Mouse (Mus musculus) neutrophil, adult 83 days (primary cell): Measurements from ENCODE around the gene Ccdc180. TPM values are rescaled to one million over a fixed set of nuclear protein-coding genes. Genes with fewer than 3 reads are reported as not detected.

Source experiments
- total RNA-seq, 2 experiments: library from RNA; stranded (reverse); gene quantifications; one replicate each; pipeline ENCODE4 v1.2.4; 2023

Ccdc180 gene
- 1 to 10 TPM; 1.6 TPM for total RNA-seq

DNA sequence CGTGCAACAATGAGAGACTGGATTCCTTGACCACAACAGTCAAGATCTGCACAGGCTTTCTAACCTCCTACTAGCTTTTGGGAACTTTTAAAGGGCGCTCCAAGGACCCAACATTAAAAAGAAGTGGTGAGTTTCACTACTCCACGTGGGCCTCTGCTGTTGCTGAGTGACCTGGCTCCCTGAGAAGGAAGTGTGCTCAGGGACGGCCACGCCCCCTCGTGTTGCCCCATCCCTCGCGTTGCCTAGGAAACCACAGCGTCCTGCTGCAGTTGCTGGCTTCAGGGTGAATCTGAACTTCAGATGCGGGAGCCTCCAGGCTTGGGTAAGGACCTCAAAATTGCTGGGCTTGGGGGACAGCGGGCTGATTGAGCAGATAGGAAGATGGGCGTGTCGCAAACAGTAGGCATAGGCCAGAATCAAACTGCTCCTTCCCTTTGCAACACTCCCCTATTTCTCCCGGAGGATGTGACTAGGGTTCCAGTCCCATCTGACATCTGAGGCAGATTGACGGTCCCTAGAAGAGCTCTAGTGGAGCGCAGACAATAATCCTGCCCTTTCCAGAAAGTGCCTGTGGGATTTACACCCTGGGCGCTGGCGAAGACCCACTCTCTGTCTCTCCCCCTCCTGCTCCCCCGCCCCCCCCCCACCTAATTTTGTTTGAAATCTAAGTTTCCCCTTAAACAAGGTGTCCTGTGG lies at the start of gene Ccdc180:
Gene Ccdc180 (plus strand): TSS at position 238 of the 696 bp plus-strand sequence.

GRCm38 (mm10) chr4:45848109-45848824 lies 41.8 kb upstream of the Ccdc180 start, which contains the start of gene Stra6l:
Stra6l (plus strand) TSS chr4:45848664.

GRCm38 (mm10) chr4:45964771-45965439 lies 74.8 kb downstream of the Ccdc180 start, which contains the start of gene Tdrd7:
Tdrd7 (plus strand) TSS chr4:45965334.

Other genes starting within 250 kb of the Ccdc180 start
- gene Aldh1b1, start 91.3 kb upstream of the Ccdc180 start, total RNA-seq: 1 to 10 TPM; 7.3 to 7.5 TPM
- not detected for gene Igfbpl1, start 63.4 kb upstream of the Ccdc180 start, total RNA-seq
- under 1 TPM; 0.11 to 0.18 TPM for gene Stra6l, start 41.6 kb upstream of the Ccdc180 start, total RNA-seq
- 10 to 100 TPM; 31.4 to 33.5 TPM for gene Tdrd7, start 75.0 kb downstream of the Ccdc180 start, total RNA-seq
- 1 to 10 TPM; 1.9 to 2.0 TPM for gene Tmod1, start 148.6 kb downstream of the Ccdc180 start, total RNA-seq
- 10 to 100 TPM; 32.4 to 35.7 TPM for gene Ncbp1, start 248.3 kb downstream of the Ccdc180 start, total RNA-seq
- gene Tstd2, start 248.4 kb downstream of the Ccdc180 start, total RNA-seq: 10 to 100 TPM; 23.4 to 24.9 TPM